Mouse (Mus musculus): ENCODE results near the gene Nup37. TPM values are rescaled to one million over a fixed set of nuclear protein-coding genes. Genes with fewer than 3 reads are reported as not detected.

The Nup37 gene
- total RNA-seq, 2 experiments from 2014 or later = 5.3 to 6.1 TPM

- DNase-seq (ENCODE audit: low spot score in 2 of 2) = peak in 1 of 2 experiments; percentile 14
Measured at GRCm38 (mm10) chr10:88225421-88225820, 78.6 kb downstream of the Nup37 start.

- DNase-seq (ENCODE audit: low spot score in 2 of 2) = no peak
Measured at GRCm38 (mm10) chr10:88227962-88228361, 81.2 kb downstream of the Nup37 start.

Other genes starting within 250 kb of the Nup37 start
- gene Pmch, start 55.9 kb upstream of the Nup37 start, total RNA-seq (2021) = 1 to 10 TPM in 1 of 2 experiments, under 1 TPM in 1; 0.46 to 1.5 TPM
- 1 to 10 TPM in 1 of 2 experiments, under 1 TPM in 1; 0.54 to 1.3 TPM for gene Parpbp, start 51 bp upstream of the Nup37 start, total RNA-seq (2021)
- 10 to 100 TPM; 21.0 to 24.3 TPM for gene Washc3, start 54.1 kb downstream of the Nup37 start, total RNA-seq (2021)
- gene Dram1, start 232.1 kb downstream of the Nup37 start, total RNA-seq (2021) = 1 to 10 TPM in 1 of 2 experiments, under 1 TPM in 1; 0.87 to 1.9 TPM
- gene Gnptab, start 232.1 kb downstream of the Nup37 start, total RNA-seq (2021) = 10 to 100 TPM; 65.9 to 69.2 TPM

Data from layer of hippocampus, adult 18-20 months (tissue).